Mouse (Mus musculus): Measurements from ENCODE around the gene Olfr1369-ps1. TPM values are rescaled to one million over a fixed set of nuclear protein-coding genes. Genes with fewer than 3 reads are reported as not detected.
A peak's percentile ranks its signal among the peaks of the same experiment; 100 is the strongest.
"Not testable (repeated sequence)": the region's sequence is repeated elsewhere in the genome, so short reads cannot be mapped to it uniquely, and the experiment has no call there.

The Olfr1369-ps1 gene
- not detected for total RNA-seq (2021)
- long read RNA-seq, experiment 1 = 0 reads
- long read RNA-seq, experiment 2 = 0 reads

GRCm38 (mm10) chr13:21111183-21111582, at the start of gene Olfr1369-ps1:
Gene Olfr1369-ps1 (plus strand): TSS chr13:21111483.
- DNase-seq (ENCODE audit: low spot score in 2 of 2); intact Hi-C loops (cut with DNase I): not testable (repeated sequence)

- intact Hi-C loops (cut with DNase I) = no loop called here
Measured at GRCm38 (mm10) chr13:21066021-21066420, 45.3 kb upstream of the Olfr1369-ps1 start.

GRCm38 (mm10) chr13:21074847-21075246, 36.4 kb upstream of the Olfr1369-ps1 start, which contains the start of gene Olfr1370:
Gene Olfr1370 (minus strand): TSS chr13:21074947.
- DNase-seq (ENCODE audit: low spot score in 2 of 2) = no peak
- intact Hi-C loops (cut with DNase I) = no loop called here

More at GRCm38 (mm10) chr13:21066021-21066420, 45.3 kb upstream of the Olfr1369-ps1 start:
- no peak for DNase-seq (ENCODE audit: low spot score in 2 of 2)

- no peak for DNase-seq (ENCODE audit: low spot score in 2 of 2)
- intact Hi-C loops (cut with DNase I) = no loop called here
Measured at GRCm38 (mm10) chr13:21082686-21083085, 28.6 kb upstream of the Olfr1369-ps1 start.

- intact Hi-C loops (cut with DNase I) = no loop called here
Measured at GRCm38 (mm10) chr13:21109759-21110158, 1.5 kb upstream of the Olfr1369-ps1 start.

GRCm38 (mm10) chr13:21110441-21110840, 842 bp upstream of the Olfr1369-ps1 start:
- intact Hi-C loops (cut with DNase I) = no loop called here
- no peak for DNase-seq (ENCODE audit: low spot score in 2 of 2)

More at GRCm38 (mm10) chr13:21109759-21110158, 1.5 kb upstream of the Olfr1369-ps1 start:
- no peak for DNase-seq (ENCODE audit: low spot score in 2 of 2)

GRCm38 (mm10) chr13:21114121-21114520, 2.8 kb downstream of the Olfr1369-ps1 start:
- intact Hi-C loops (cut with DNase I) = no loop called here
- DNase-seq (ENCODE audit: low spot score in 2 of 2) = no peak

GRCm38 (mm10) chr13:21129339-21129738, 18.1 kb downstream of the Olfr1369-ps1 start, which contains the start of gene Olfr263:
Gene Olfr263 (plus strand): TSS chr13:21129639.
- DNase-seq (ENCODE audit: low spot score in 2 of 2); intact Hi-C loops (cut with DNase I): not testable (repeated sequence)

GRCm38 (mm10) chr13:21142421-21142820, 31.1 kb downstream of the Olfr1369-ps1 start:
- intact Hi-C loops (cut with DNase I) = no loop called here
- DNase-seq (ENCODE audit: low spot score in 2 of 2) = no peak

- intact Hi-C loops (cut with DNase I) = no loop called here
Measured at GRCm38 (mm10) chr13:21145767-21146166, 34.5 kb downstream of the Olfr1369-ps1 start, which contains the start of gene Olfr1368. Gene Olfr1368 (minus strand): TSS chr13:21145867.

GRCm38 (mm10) chr13:21155888-21156287, 44.6 kb downstream of the Olfr1369-ps1 start:
- no peak for DNase-seq (ENCODE audit: low spot score in 2 of 2)
- intact Hi-C loops (cut with DNase I) = loop anchor here (5.0 kb wide), 1 partner anchor 859 kb away; no protein-coding TSS in a partner anchor

More at GRCm38 (mm10) chr13:21145767-21146166, 34.5 kb downstream of the Olfr1369-ps1 start, which contains the start of gene Olfr1368:
- no peak for DNase-seq (ENCODE audit: low spot score in 2 of 2)

- no peak for DNase-seq (ENCODE audit: low spot score in 2 of 2)
- intact Hi-C loops (cut with DNase I) = loop anchor here (5.0 kb wide), 1 partner anchor 861 kb away; no protein-coding TSS in a partner anchor
Measured at GRCm38 (mm10) chr13:21158071-21158470, 46.8 kb downstream of the Olfr1369-ps1 start.

- DNase-seq (ENCODE audit: low spot score in 2 of 2) = peak; percentile 83 to 90
- intact Hi-C loops (cut with DNase I) = loop anchor here (5.0 kb wide), 1 partner anchor 862 kb away; no protein-coding TSS in a partner anchor
Measured at GRCm38 (mm10) chr13:21158785-21159474, 47.6 kb downstream of the Olfr1369-ps1 start.

- DNase-seq (ENCODE audit: low spot score in 2 of 2) = no peak
- intact Hi-C loops (cut with DNase I) = loop anchor here (5.0 kb wide), 1 partner anchor 862 kb away; no protein-coding TSS in a partner anchor
Measured at GRCm38 (mm10) chr13:21159475-21159819, 48.2 kb downstream of the Olfr1369-ps1 start.

- intact Hi-C loops (cut with DNase I) = loop anchor here (10.0 kb wide), 2 partner anchors 555 to 785 kb away; partner anchors contain the start of genes Hist1h2ai, Hist1h2bl, Hist1h3h and Zfp184
- no peak for DNase-seq (ENCODE audit: low spot score in 2 of 2)
Measured at GRCm38 (mm10) chr13:21160041-21160511, 48.8 kb downstream of the Olfr1369-ps1 start.

GRCm38 (mm10) chr13:21160657-21161590, 49.6 kb downstream of the Olfr1369-ps1 start:
- DNase-seq (ENCODE audit: low spot score in 2 of 2) = peak; percentile 91 to 93
- intact Hi-C loops (cut with DNase I) = loop anchor here (10.0 kb wide), 2 partner anchors 554 to 784 kb away; partner anchors contain the start of genes Hist1h2ai, Hist1h2bl, Hist1h3h and Zfp184

- intact Hi-C loops (cut with DNase I) = loop anchor here (10.0 kb wide), 2 partner anchors 553 to 783 kb away; partner anchors contain the start of genes Hist1h2ai, Hist1h2bl, Hist1h3h and Zfp184
- no peak for DNase-seq (ENCODE audit: low spot score in 2 of 2)
Measured at GRCm38 (mm10) chr13:21161591-21161990, 50.3 kb downstream of the Olfr1369-ps1 start.

GRCm38 (mm10) chr13:21162591-21162990, 51.3 kb downstream of the Olfr1369-ps1 start:
- intact Hi-C loops (cut with DNase I) = loop anchor here (10.0 kb wide), 2 partner anchors 552 to 782 kb away; partner anchors contain the start of genes Hist1h2ai, Hist1h2bl, Hist1h3h and Zfp184
- no peak for DNase-seq (ENCODE audit: low spot score in 2 of 2)
